Mouse (Mus musculus): ENCODE results near the gene Slc2a4. TPM values are rescaled to one million over a fixed set of nuclear protein-coding genes. Genes with fewer than 3 reads are reported as not detected.
A peak's percentile ranks its signal among the peaks of the same experiment; 100 is the strongest.

Gene Slc2a4
- 14.1 TPM for polyA plus RNA-seq (2012; fragmentation: generic; extraction: Trizol)

GRCm38 (mm10) chr11:69948066-69948762 lies at the start of gene Slc2a4:
TSS of gene Slc2a4 (minus strand) at chr11:69948188.
- peak within 1 kb of the TSS; percentile 99 for H3K4me2 ChIP-seq (ENCODE audit: low read depth)
- H3K79me2 ChIP-seq (ENCODE audit: control insufficient read depth, insufficient read depth): no peaks in the 10 kb centered on the region
- TF ChIP-seq POLR2A (IDR thresholded peaks at IDR 0.05; ENCODE audit: insufficient read length, low read depth) (peak; percentile 58), TCF3 (IDR thresholded peaks at IDR 0.05; ENCODE audit: insufficient read length, low read depth) (no peak), POLR2AphosphoS2 (IDR thresholded peaks at IDR 0.05; ENCODE audit: insufficient read length, low read depth) (peak; percentile 31)
- no peaks in the 10 kb centered on the region for H3K36me3 ChIP-seq (ENCODE audit: control insufficient read depth, insufficient read depth)
- no peak within 1 kb of the TSS for H3ac ChIP-seq (ENCODE audit: control insufficient read depth, insufficient read length)
- H3K4me3 ChIP-seq: peak within 1 kb of the TSS; percentile 30
- no peaks in the 10 kb centered on the region for H3K27me3 ChIP-seq (ENCODE audit: control insufficient read depth, insufficient read depth, insufficient read length)

GRCm38 (mm10) chr11:69997070-69997509 lies 49.1 kb upstream of the Slc2a4 start:
- Histone ChIP-seq H3K79me2 (ENCODE audit: control insufficient read depth, insufficient read depth) (peaks cover 63% of the 10 kb centered on the region), H3K4me2 (ENCODE audit: low read depth) (peak overlapping the region; percentile 74), H3K36me3 (ENCODE audit: control insufficient read depth, insufficient read depth) (peaks cover 33% of the 10 kb centered on the region), H3K27me3 (ENCODE audit: control insufficient read depth, insufficient read depth, insufficient read length) (no peaks in the 10 kb centered on the region), H3ac (ENCODE audit: control insufficient read depth, insufficient read length) (peak overlapping the region; percentile 77), H3K4me3 (peak overlapping the region; percentile 100)
- peak; percentile 94 for TF ChIP-seq POLR2A (IDR thresholded peaks at IDR 0.05; ENCODE audit: insufficient read length, low read depth)
- peak in 1 of 3 experiments; percentile 35 for TF ChIP-seq MYOD1 (IDR thresholded peaks at IDR 0.05; ENCODE audit: control insufficient read depth in 1 of 3, insufficient read length in 2 of 3, low read depth in 2 of 3)
- TF ChIP-seq MYOG (IDR thresholded peaks at IDR 0.05; ENCODE audit: control insufficient read depth in 1 of 3, insufficient read depth in 1 of 3, insufficient read length in 2 of 3, low read depth in 2 of 3): peak in 2 of 3 experiments; percentile 26 to 54
- TF ChIP-seq POLR2AphosphoS2 (IDR thresholded peaks at IDR 0.05; ENCODE audit: insufficient read length, low read depth): peak; percentile 94
- no peak for TF ChIP-seq REST (IDR thresholded peaks at IDR 0.05; ENCODE audit: insufficient read depth, insufficient read length)
- TF ChIP-seq SRF (IDR thresholded peaks at IDR 0.05; ENCODE audit: control insufficient read depth, insufficient read length, low read depth): no peak

DNA sequence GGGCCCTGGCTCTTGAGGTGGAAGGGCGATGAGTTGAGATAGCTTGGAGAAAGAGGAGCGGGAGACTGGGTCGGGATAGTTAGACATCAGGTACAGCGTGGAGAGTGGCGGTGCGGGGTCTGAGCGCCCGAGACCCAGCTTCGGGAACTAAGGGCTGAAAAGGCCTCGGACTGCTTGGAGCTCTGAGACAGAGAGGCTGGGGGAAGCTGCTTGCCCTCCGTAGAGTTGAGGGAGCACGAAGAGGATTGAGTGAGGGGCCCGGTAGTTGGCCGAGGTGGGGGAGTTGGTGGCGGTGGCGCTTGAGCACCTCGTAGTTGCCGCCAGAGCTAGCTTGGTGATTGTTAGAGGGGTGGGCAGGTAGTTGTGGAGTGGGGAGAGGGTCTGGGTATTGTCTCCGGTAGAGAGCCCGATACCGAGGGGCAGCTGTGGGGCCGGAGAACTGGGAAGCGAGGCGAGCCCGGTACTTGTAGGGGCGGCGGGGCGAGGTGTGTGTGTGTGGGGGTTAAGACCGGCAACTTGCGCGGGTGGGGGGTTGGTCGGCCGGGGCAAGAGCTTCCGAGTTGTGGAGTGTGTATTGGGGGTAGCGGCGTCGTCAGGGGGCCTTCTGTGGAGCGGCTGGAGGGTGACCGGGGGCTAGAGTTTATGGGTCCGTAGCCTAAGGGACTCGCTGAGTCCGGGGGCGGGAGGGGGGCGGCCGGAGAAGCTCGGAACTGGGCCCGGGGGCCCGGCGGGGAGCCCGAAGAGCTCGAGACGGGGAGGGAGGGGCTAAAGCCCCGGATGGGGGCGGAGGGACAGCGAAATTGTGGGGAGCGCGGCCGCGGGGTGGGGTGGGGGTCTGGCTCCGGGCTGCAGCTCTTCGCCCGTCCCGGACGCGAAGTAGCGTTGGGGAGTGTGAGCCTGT lies 48.4 kb upstream of the Slc2a4 start:
- Histone ChIP-seq H3ac (ENCODE audit: control insufficient read depth, insufficient read length) (peak overlapping the region; percentile 77), H3K36me3 (ENCODE audit: control insufficient read depth, insufficient read depth) (peaks cover 33% of the 10 kb centered on the region), H3K4me3 (peak overlapping the region; percentile 100), H3K79me2 (ENCODE audit: control insufficient read depth, insufficient read depth) (peaks cover 62% of the 10 kb centered on the region), H3K27me3 (ENCODE audit: control insufficient read depth, insufficient read depth, insufficient read length) (no peaks in the 10 kb centered on the region), H3K4me2 (ENCODE audit: low read depth) (no peak overlapping the region)
- TF ChIP-seq MAX (IDR thresholded peaks at IDR 0.05; ENCODE audit: low read depth): no peak
- TF ChIP-seq TCF12 (IDR thresholded peaks at IDR 0.05; ENCODE audit: insufficient read depth, poor library complexity, severe bottlenecking): no peak
- no peak for TF ChIP-seq REST (IDR thresholded peaks at IDR 0.05; ENCODE audit: insufficient read depth, insufficient read length)
- TF ChIP-seq POLR2A (IDR thresholded peaks at IDR 0.05; ENCODE audit: insufficient read length, low read depth): no peak
- no peak for TF ChIP-seq USF1 (IDR thresholded peaks at IDR 0.05; ENCODE audit: low read depth)

- H3ac ChIP-seq (ENCODE audit: control insufficient read depth, insufficient read length): peak within 1 kb of the TSS; percentile 77
- peaks cover 55% of the 10 kb centered on the region for H3K79me2 ChIP-seq (ENCODE audit: control insufficient read depth, insufficient read depth)
- H3K4me2 ChIP-seq (ENCODE audit: low read depth): peak within 1 kb of the TSS; percentile 66
- H3K4me3 ChIP-seq: peak within 1 kb of the TSS; percentile 100
- TF ChIP-seq SRF (IDR thresholded peaks at IDR 0.05; ENCODE audit: control insufficient read depth, insufficient read length, low read depth) (peak; percentile 45), MYOG (IDR thresholded peaks at IDR 0.05; ENCODE audit: control insufficient read depth in 1 of 3, insufficient read depth in 1 of 3, insufficient read length in 2 of 3, low read depth in 2 of 3) (peak in 1 of 3 experiments; percentile 3), CEBPB (IDR thresholded peaks at IDR 0.05; ENCODE audit: insufficient read depth, poor library complexity, severe bottlenecking) (no peak), POLR2AphosphoS2 (IDR thresholded peaks at IDR 0.05; ENCODE audit: insufficient read length, low read depth) (peak; percentile 87), POLR2A (IDR thresholded peaks at IDR 0.05; ENCODE audit: insufficient read length, low read depth) (peak; percentile 84), E2F4 (IDR thresholded peaks at IDR 0.05; ENCODE audit: insufficient read depth) (peak; percentile 37), MYOD1 (IDR thresholded peaks at IDR 0.05; ENCODE audit: control insufficient read depth in 1 of 3, insufficient read length in 2 of 3, low read depth in 2 of 3) (no peak)
- H3K27me3 ChIP-seq (ENCODE audit: control insufficient read depth, insufficient read depth, insufficient read length): no peaks in the 10 kb centered on the region
- H3K36me3 ChIP-seq (ENCODE audit: control insufficient read depth, insufficient read depth): peaks cover 33% of the 10 kb centered on the region
Measured at GRCm38 (mm10) chr11:69995391-69995960, 47.5 kb upstream of the Slc2a4 start, which contains the start of gene Phf23. TSS of gene Phf23 (plus strand) at chr11:69995777.
